Comparison of ENCODE assay signal across 22 mouse cellular contexts in genomic region chr16:26291692-26292091, GRCm38 (mm10).
DNase-seq lines count a peak whose midpoint lies in the region; ATAC-seq and TF ChIP-seq lines count a peak whose summit lies in the region.
"Had no signal": no experiment of that assay in that cellular context is flagged by ENCODE, and none has a peak within 500 bp of the region (broad histone marks: within the 10 kb centered on the region; RNA-seq: fewer than 3 reads in every experiment).

No protein-coding gene starts in this region.

- no peaks in the 10 kb centered on the region for H3K27me3 ChIP-seq in liver, adult 2 months (ENCODE audit: control insufficient read depth, insufficient read depth, low read length)
- no peaks in the 10 kb centered on the region for H3K27me3 ChIP-seq in liver, embryonic 12.5 days (replicated peaks)
- no peaks in the 10 kb centered on the region for H3K27me3 ChIP-seq in lung, postnatal 0 days (replicated peaks; ENCODE audit: insufficient read depth, low read length)
- H3K27me3 ChIP-seq: hindbrain, embryonic 12.5 days; limb, embryonic 15.5 days; stomach, embryonic 15.5 days had no signal

- TF ChIP-seq POLR2A in liver, adult 2 months (IDR thresholded peaks at IDR 0.05; ENCODE audit: extremely low read depth, insufficient read depth, low read length), result no peak

- DNase-seq in heart, postnatal 4 days, result peak; percentile 6
- no peak for DNase-seq in heart, adult 11 months
- DNase-seq in liver, adult 2 months (ENCODE audit: extremely low read depth, low read depth, low spot score), result peak; percentile 6
- peak; percentile 20 for DNase-seq in NIH3T3 (ENCODE audit: low read depth)
- peak; percentile 13 for DNase-seq in lung, postnatal 0 days (ENCODE audit: low spot score)
- DNase-seq in adrenal gland, postnatal 4 days (ENCODE audit: low spot score in 2 of 2), result no peak
- no peak for DNase-seq in right cerebral cortex, postnatal 36 days (ENCODE audit: low spot score in 2 of 2)
- DNase-seq: adrenal gland, postnatal 36 days; cerebellum, adult 18-20 months; cerebellum, postnatal 25 days; gastrocnemius, postnatal 36 days; layer of hippocampus, postnatal 36 days; liver, postnatal 0 days; right cerebral cortex, postnatal 14 days had no signal

- H3K79me2 ChIP-seq in liver, adult 2 months (ENCODE audit: control insufficient read depth, insufficient read depth, low read length), result no peaks in the 10 kb centered on the region

- H3K9me3 ChIP-seq in liver, embryonic 12.5 days (replicated peaks), result no peaks in the 10 kb centered on the region
- no peaks in the 10 kb centered on the region for H3K9me3 ChIP-seq in lung, postnatal 0 days (ENCODE audit: low read length)
- H3K9me3 ChIP-seq: hindbrain, embryonic 12.5 days; limb, embryonic 15.5 days; stomach, embryonic 15.5 days had no signal

- 52% methylated on average over 2 of the region's 2 CpGs for WGBS in liver, adult 2 months
- 48% methylated on average over 2 of the region's 2 CpGs for WGBS in liver, embryonic 12.5 days (ENCODE audit: insufficient replicate concordance)
- 34% methylated on average over 2 of the region's 2 CpGs for WGBS in lung, postnatal 0 days

- H3K36me3 ChIP-seq in liver, adult 2 months (ENCODE audit: control insufficient read depth, insufficient read depth, low read length), result no peaks in the 10 kb centered on the region
- H3K36me3 ChIP-seq in liver, embryonic 12.5 days, result no peaks in the 10 kb centered on the region
- no peaks in the 10 kb centered on the region for H3K36me3 ChIP-seq in lung, postnatal 0 days (ENCODE audit: insufficient read depth, low read length)
- H3K36me3 ChIP-seq: G1E; hindbrain, embryonic 12.5 days; limb, embryonic 15.5 days; stomach, embryonic 15.5 days had no signal

- ATAC-seq in liver, embryonic 12.5 days, result no peak
- no peak for ATAC-seq in lung, postnatal 0 days
- ATAC-seq: forebrain, embryonic 14.5 days; inflammation-experienced regulatory T-cells, adult 6 months; liver, postnatal 0 days had no signal

- no peak overlapping the region for H3K27ac ChIP-seq in liver, adult 2 months (replicated peaks; ENCODE audit: insufficient read depth, low read depth, low read length)
- H3K27ac ChIP-seq in liver, embryonic 12.5 days, result no peak overlapping the region
- no peak overlapping the region for H3K27ac ChIP-seq in lung, postnatal 0 days (ENCODE audit: low read length)
- H3K27ac ChIP-seq: hindbrain, embryonic 12.5 days; layer of hippocampus, adult 2 months; limb, embryonic 15.5 days; stomach, embryonic 15.5 days had no signal

- H3K4me2 ChIP-seq in liver, embryonic 12.5 days, result no peak overlapping the region
- no peak overlapping the region for H3K4me2 ChIP-seq in lung, postnatal 0 days (replicated peaks; ENCODE audit: low read depth, low read length)
- H3K4me2 ChIP-seq: hindbrain, embryonic 12.5 days; limb, embryonic 15.5 days; stomach, embryonic 15.5 days had no signal

- TF ChIP-seq EP300 in lung, postnatal 0 days (IDR thresholded peaks at IDR 0.05), result no peak

- no peak overlapping the region for H3K4me3 ChIP-seq in liver, adult 2 months (ENCODE audit: insufficient read depth, low read depth, low read length)
- H3K4me3 ChIP-seq in liver, embryonic 12.5 days, result no peak overlapping the region
- no peak overlapping the region for H3K4me3 ChIP-seq in lung, postnatal 0 days (ENCODE audit: low read depth, low read length)
- H3K4me3 ChIP-seq: hindbrain, embryonic 12.5 days; layer of hippocampus, adult 2 months; limb, embryonic 15.5 days; stomach, embryonic 15.5 days had no signal

- H3K4me1 ChIP-seq in liver, adult 2 months (ENCODE audit: control insufficient read depth, insufficient read depth, low read length), result no peaks in the 10 kb centered on the region
- H3K4me1 ChIP-seq in liver, embryonic 12.5 days, result no peaks in the 10 kb centered on the region
- H3K4me1 ChIP-seq in lung, postnatal 0 days (ENCODE audit: insufficient read depth, low read depth, low read length), result no peaks in the 10 kb centered on the region
- H3K4me1 ChIP-seq: hindbrain, embryonic 12.5 days; limb, embryonic 15.5 days; stomach, embryonic 15.5 days had no signal

- TF ChIP-seq CTCF in liver, adult 2 months (IDR thresholded peaks at IDR 0.05; ENCODE audit: low read depth, low read length), result no peak
- no peak for TF ChIP-seq CTCF in lung, postnatal 0 days (IDR thresholded peaks at IDR 0.05)

- H3K9ac ChIP-seq in liver, adult 2 months (ENCODE audit: low read depth, low read length), result no peak overlapping the region
- H3K9ac ChIP-seq in liver, embryonic 12.5 days, result no peak overlapping the region
- no peak overlapping the region for H3K9ac ChIP-seq in lung, postnatal 0 days (replicated peaks; ENCODE audit: low read depth)
- H3K9ac ChIP-seq: hindbrain, embryonic 12.5 days; limb, embryonic 15.5 days; liver, postnatal 0 days; stomach, embryonic 15.5 days had no signal

Comparison
In these comparisons a context has a peak if more than half of its experiments do, and no peak if none do; other contexts are left out.
1. DNase-seq: peak in heart, postnatal 4 days (single experiment), liver, adult 2 months (single experiment), NIH3T3 (single experiment) and lung, postnatal 0 days (single experiment); none in heart, adult 11 months (single experiment), adrenal gland, postnatal 4 days (0 of 2) and right cerebral cortex, postnatal 36 days (0 of 2).